Mouse (Mus musculus): ENCODE measurements around the gene Actr3. TPM values are rescaled to one million over a fixed set of nuclear protein-coding genes. Genes with fewer than 3 reads are reported as not detected.
"Not testable (repeated sequence)": the region's sequence is repeated elsewhere in the genome, so short reads cannot be mapped to it uniquely, and the experiment has no call there.

Gene Actr3
- total RNA-seq, 1 experiment from 2014 or later: 730 TPM

DNA sequence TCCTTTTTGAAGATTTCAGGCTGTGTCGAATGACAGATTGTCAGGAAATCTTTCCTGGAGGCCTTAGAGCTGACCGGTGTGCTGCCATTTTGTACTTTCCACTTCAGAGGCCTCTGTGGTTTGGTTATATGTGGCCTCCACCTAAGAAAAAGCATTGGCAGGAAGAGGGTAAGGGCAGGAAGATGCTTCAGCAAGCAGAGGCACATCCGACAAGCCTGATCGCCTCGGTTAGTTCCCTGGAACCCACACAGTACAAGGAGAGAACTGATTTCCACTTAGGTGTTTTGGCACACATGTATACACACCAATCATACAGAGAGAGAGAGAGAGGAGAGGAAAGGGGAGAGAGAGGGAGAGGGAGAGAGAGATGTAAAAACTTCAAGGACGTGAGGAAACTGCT lies 5.7 kb upstream of the Actr3 start:
- peak; percentile 16 for ATAC-seq (replicated peaks; ENCODE audit: low read depth, poor library complexity, severe bottlenecking)

DNA sequence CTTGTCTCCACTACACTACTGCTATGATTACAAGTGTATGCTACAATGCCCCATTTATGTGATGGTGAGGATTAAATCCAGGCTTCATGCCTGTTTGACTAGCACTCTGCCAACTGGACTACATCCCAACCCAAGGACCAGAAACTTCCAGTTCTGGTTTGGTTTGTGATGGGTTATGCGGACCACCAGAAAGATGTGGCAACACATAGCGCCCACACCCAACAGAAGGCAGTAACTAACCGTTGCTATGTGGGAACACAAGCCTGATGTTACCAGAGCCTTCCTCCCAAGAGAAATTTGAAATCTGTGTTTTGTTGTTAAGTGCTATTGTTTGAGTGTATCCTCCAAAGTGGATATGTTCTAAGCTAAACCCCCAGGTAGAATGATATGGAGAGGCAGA lies 4.0 kb upstream of the Actr3 start:
- no peak for ATAC-seq (replicated peaks; ENCODE audit: low read depth, poor library complexity, severe bottlenecking)

DNA sequence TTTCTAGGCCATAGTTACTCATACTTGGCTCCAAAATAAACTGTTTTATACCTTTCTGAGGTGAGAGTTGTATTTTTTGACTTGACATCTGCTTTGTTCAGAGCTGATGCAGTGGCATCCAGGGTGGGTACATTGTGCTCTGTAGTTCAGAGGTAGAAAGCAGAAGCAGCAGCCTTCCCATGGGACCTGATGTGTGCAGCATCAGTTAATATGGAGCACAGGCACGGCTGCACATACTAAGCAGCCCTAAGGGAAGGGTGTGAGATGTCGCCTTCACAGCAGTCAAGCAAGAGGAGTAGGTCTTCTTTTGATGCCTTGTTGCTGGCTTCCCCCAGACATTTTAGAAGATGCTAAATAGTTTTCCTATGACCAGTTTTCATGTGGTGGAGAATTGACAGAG lies 3.3 kb upstream of the Actr3 start:
- no peak for ATAC-seq (replicated peaks; ENCODE audit: low read depth, poor library complexity, severe bottlenecking)

DNA sequence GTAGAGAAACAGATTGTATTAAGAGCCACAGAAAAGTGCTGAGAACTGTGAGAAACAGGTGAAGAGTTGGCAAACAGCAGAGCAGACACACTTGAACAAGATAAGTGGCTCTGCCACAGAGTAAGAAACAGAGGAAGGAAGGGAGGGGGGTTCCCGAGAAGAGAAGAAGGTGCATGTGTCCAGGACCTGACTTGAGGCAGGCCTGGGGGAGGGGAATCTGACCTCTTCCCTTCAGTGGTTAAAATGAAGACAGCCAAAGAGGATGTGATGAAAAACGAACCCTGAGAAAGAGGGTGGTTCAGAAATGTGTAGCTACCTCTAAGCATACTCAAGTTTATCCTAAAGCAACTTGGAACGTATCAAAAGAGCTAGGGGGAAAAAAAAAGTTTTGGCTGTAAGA lies 2.4 kb upstream of the Actr3 start:
- peak; percentile 9 for ATAC-seq (replicated peaks; ENCODE audit: low read depth, poor library complexity, severe bottlenecking)

DNA sequence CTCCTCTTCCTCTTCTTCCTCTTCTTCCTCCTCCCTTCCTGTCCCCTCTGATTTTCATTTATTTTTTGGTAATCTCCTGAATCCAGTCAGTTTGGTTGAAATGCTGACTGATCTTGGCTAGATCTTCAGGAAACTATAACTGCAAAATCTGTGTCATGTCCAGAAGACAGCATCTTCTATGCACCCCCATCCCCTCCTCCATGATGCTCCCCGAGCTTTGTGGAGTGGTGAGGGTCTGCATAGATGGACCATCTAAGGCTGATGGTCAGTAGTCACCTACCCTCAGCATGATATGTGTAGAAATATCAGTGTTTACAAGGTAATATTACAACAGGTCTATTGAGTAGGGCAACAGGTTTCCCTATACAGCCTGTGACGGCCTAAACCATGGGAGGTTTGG lies 1.6 kb upstream of the Actr3 start:
- no peak for ATAC-seq (replicated peaks; ENCODE audit: low read depth, poor library complexity, severe bottlenecking)

DNA sequence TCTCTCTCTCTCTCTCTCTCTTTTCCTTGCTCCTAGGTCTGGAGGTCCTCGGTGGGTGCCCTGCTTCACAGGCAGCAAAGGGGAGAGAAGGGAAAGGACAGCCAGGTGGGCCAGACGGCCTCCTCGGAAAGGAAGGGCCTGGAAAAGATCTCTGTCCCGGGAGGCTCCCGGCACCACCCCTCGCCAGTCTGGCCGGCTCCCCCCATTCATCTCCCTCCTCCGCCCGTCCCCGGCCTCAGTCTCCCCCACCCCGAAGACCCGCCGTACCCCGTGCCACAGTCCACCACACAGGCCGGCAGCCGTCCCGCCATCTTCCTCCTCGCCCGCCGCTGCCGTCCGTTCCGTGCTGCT lies 534 bp downstream of the Actr3 start:
- no peak for ATAC-seq (replicated peaks; ENCODE audit: low read depth, poor library complexity, severe bottlenecking)

DNA sequence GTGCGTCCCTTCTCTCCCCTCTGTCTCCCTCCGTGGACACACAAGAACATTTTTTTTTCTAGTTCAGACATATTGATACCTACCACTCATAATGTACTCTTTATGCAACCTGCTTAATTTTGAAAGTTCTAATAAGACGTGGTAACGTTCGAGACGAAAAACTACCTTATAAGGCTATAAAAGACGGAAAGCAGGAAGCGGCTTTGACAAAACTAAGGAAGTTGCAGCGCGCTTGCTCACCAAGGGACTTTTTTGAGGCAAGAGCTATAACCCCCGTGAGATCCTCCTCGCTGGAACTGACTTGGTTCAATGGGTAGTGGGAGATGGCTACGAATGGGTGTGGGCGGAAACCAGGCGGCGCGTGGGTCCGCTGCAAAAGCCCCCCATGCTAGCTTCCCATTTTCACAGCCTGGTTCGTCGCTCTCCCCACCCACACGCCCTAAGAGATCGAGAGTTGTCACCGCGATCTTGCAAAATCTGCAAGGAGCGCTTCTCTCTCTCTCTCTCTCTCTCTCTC lies 984 bp downstream of the Actr3 start:
- ATAC-seq (replicated peaks; ENCODE audit: low read depth, poor library complexity, severe bottlenecking): peak; percentile 27

DNA sequence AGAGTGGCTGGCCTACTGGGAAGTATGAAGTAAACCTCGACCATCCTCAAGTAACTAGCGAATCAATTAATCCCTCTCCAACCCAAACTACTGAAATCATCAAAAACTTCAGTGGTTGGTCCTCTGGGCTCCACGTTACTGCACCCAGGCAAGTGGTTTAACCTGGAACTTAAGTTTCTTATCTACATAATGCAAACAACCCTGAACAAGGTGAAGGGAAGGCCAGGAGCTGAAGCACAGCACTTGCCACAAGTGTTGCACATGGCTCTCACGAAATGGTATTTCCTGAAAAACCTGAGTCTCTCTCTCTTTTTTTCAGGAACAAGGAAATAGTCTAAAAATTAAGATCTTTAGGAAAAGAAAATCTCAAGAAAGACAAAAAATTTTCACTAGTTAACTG lies 4.2 kb downstream of the Actr3 start:
- ATAC-seq (replicated peaks; ENCODE audit: low read depth, poor library complexity, severe bottlenecking): no peak

DNA sequence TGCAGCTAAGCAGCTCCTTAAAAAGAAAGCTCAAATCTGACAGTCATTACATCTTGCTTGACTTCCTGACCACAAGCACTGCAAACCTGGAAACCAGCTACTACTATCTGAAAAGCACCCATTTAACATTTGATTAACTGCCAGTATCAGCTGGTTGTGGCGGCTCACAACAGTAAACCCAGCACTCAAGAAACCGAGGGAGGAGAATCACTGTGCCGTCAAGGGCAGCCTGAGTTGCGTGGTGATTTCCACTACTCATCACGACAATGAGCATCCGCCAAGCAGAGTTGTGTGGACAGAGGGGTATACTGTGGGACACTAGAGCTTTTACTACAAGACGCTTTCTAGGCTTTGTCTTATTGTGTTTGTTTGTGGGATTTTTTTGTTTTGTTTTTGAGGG lies 4.8 kb downstream of the Actr3 start:
- peak; percentile 23 for ATAC-seq (replicated peaks; ENCODE audit: low read depth, poor library complexity, severe bottlenecking)

DNA sequence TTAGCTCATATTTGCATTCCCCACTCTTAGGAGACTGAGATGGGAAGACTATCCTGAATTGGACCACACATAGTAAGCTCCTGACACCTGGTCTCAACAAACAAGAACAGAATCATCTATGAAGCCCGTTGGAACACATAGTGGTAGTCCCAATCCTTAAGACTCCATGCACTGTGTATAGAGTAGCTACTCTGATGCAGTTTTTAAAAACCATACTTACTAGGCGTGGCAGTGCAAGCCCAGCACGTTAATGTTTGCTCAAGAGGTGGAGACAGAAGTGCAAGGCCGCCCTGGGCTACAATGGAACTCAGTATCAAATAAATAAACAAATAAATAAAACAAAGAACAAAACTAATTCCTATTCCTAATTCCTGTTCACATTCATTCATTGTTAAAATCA lies 5.5 kb downstream of the Actr3 start:
- no peak for ATAC-seq (replicated peaks; ENCODE audit: low read depth, poor library complexity, severe bottlenecking)

DNA sequence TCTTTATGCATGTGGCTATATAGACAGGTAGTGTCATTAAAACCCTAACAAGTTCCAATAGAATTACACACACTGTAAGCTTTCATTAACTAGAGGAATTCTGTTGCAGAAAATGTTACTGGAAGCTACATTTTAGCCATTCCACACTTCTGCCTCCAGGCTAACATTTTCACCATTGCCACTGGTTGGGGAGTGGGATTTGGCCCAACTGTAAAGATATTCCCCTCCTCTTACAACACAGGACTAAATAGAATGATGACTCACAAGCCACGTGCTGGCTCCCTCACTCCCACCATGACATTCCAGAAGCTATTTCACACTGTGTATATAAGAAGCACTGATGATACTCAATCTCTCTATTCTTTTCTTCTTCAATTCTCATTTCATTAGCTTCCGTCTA lies 7.2 kb downstream of the Actr3 start:
- no peak for ATAC-seq (replicated peaks; ENCODE audit: low read depth, poor library complexity, severe bottlenecking)

DNA sequence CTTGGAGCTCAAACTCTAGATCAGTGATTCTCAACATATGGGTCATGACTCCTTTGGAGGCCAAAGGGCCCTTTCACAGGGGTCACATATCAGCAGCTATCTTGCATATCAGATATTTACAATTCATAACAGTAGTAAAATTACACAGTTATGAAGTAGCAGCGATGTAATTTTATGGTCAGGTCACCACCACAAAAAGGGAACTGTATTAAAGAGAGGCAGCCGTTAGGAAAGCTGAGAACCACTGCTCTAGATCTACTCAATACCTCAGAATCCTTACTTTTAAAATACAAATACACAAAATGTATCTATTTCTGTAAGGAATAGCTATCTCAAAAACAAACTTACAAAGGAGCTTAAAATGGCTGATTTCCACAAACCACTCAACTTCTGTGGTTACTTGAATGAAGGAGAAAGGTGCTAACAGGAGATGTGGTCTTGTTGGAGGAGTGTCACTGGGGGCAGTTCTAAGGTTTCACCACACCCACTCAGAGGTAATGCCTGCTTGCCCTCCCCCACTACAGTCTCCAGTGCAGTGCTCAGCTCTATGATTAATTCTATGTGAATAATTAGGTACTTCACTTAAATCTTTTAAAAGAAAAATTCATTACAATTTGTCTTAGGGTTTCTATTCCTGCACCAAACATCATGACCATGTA lies 9.0 kb downstream of the Actr3 start:
- peak; percentile 69 for ATAC-seq (replicated peaks; ENCODE audit: low read depth, poor library complexity, severe bottlenecking)

DNA sequence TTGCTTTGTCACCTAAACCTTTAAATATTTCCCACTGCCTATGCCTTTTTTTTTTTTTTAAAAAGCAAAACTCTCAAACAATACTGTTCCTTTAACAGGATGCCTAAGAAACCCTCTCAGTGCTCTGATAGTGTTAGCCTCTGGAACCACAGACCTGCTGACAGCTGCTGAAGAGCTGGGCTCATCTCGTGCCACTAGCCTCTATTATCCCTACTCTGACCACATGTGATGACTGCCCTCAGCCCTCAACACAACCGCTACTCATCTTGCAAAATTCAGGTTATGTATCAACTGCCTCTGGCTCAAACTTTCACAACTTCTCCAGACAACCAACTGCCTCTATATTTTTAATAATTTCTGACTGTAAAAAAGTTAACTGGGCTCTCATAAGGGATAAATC lies 15.6 kb downstream of the Actr3 start:
- ATAC-seq (replicated peaks; ENCODE audit: low read depth, poor library complexity, severe bottlenecking): peak; percentile 91

DNA sequence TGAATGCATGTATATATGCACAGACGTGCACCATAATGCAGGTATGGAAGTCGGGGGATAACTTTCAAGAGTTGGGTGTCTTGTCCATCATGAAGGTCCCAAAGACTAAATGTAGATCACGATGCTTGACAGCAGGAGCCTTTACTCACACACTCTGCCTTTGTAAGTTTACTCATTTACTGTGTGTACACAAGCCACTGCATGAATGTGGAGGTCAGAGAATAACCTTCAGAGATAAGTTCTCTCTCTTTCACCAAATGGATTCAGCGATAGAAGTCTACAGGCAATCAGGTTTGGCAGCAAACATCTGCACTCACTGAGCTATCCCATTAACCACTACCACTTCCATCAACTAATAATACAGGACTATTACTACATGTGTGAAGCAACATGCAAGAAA lies 16.8 kb downstream of the Actr3 start:
- no peak for ATAC-seq (replicated peaks; ENCODE audit: low read depth, poor library complexity, severe bottlenecking)

DNA sequence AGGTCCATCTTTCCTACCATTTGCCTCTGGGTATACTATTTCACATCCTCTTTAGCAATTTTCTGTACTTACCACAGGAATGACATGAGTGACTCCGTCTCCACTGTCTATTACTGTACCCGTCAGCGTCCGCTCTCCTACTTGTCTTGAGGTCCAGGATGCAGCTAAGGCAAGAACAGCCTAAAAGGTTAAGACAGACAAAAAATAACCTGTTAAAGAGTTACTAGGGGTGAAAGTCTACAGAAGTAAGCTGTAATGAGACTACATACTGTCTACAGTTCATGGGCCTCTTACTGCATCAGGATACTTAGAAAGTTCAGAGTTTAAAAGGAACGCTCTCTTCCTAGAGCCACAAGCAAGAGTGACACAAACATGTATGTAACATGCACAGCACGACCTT lies 28.3 kb downstream of the Actr3 start:
- no peak for ATAC-seq (replicated peaks; ENCODE audit: low read depth, poor library complexity, severe bottlenecking)

DNA sequence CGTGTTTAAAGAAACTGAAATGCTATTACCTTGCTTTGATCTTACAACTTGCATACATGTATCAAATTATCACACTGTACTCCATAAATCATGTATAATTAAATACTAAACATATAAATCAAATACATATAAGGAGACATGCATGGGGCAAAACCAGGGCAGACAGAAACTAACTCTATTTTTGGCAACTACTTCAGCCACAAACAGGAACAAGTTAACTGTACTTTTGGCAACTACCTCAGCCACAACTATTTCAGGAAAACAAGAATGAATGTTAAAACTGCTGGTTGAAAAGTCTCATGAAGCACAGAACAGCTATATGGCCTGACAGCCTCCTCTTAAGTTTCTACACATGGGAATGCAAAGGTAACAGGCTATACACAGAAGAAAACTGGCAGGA lies 40.1 kb downstream of the Actr3 start:
- peak; percentile 37; the same call in 1 of the 2 replicates for ATAC-seq (replicated peaks; ENCODE audit: low read depth, poor library complexity, severe bottlenecking)

DNA sequence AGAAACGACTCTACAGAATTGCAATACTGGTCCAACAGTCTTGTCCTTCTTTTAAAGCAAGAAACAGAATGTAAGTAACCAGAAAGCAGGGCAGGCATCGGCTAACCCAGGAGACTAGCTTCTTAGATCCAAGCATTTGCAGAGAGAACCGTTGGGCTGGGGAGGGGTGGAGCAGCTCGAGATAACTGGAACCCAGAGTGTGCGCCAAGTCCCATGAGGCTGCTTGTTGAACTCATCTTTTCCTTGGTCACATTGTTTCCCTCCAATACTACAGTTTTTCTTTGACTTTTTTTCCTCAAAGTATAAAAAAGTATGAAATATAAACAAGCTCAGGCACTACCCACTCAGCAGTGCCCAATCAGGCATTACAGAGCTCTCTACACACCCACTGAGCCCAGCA lies 42.2 kb downstream of the Actr3 start:
- not testable (repeated sequence) for ATAC-seq (replicated peaks; ENCODE audit: low read depth, poor library complexity, severe bottlenecking)

DNA sequence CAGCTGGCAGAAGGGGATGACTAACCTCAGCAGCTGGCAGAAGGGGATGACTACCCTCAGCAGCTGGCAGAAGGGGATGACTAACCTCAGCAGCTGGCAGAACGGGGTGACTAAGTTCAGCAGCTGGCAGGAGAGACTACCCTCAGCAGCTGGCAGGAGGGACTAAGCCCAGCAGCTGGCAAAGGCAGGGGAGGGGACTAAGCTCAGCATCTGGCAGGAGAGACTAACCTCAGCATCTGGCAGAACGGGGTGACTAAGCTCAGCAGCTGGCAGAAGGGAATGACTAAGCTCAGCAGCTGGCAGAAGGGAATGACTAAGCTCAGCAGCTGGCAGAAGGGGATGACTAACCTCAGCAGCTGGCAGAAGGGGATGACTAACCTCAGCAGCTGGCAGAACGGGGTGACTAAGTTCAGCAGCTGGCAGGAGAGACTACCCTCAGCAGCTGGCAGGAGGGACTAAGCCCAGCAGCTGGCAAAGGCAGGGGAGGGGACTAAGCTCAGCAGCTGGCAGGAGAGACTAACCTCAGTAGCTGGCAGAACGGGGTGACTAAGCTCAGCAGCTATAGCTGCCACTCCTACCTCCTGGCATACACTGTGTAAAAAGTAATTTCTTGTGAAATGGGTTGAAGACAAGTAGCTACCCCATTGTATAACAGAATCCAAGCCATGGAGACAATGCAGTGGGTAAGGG lies 45.3 kb downstream of the Actr3 start:
- peak; percentile 51 for ATAC-seq (replicated peaks; ENCODE audit: low read depth, poor library complexity, severe bottlenecking)

DNA sequence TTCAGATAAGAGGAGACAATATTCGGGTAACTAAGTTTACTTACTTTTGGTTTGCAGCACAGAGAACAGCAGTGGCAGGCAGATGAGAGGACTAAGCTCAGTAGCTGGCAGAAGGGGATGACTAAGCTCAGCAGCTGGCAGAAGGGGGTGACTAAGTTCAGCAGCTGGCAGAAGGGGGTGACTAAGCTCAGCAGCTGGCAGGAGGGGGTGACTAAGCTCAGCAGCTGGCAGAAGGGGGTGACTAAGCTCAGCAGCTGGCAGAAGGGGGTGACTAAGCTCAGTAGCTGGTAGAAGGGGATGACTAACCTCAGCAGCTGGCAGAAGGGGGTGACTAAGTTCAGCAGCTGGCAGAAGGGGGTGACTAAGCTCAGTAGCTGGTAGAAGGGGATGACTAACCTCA lies 45.9 kb downstream of the Actr3 start:
- not testable (repeated sequence) for ATAC-seq (replicated peaks; ENCODE audit: low read depth, poor library complexity, severe bottlenecking)

DNA sequence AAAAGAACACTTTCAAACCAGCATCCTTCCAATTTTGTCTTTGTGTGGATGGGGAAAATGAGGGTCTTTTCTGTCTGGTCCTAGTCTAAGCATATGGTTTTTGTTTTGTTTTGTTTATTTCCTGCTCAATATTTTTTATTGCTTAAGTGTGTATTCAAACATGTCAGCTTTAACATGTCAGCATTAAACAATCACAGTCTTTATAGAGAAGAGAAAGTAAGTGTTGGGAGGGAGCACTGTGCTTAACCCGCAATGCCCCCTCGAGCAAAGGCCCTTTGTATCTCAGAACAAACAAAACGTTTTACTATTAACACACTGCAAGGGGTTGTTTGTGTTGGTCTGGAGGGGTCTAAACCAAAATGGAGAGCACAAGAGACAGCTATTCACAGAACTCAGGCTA lies 47.2 kb downstream of the Actr3 start:
- no peak for ATAC-seq (replicated peaks; ENCODE audit: low read depth, poor library complexity, severe bottlenecking)

DNA sequence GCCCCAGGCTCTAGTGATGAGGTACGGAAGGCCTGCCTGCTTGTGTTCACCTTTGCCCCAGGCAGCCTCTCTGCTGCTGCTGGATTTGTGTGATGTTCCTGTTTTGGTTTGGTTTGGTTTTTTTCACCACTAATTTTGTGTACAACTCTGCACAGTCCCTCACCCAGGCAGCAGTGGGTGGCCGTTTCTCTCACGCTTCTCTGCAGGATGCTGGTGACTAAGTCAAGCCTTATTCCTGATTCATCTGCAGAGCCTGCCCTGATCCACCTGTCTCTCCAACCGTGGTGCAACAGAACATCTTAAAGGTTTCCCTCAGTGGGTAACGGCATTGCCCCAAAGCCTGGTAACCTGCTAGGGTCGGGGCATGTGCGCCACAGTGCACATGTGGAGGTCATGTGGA lies 49.3 kb downstream of the Actr3 start:
- no peak for ATAC-seq (replicated peaks; ENCODE audit: low read depth, poor library complexity, severe bottlenecking)

DNA sequence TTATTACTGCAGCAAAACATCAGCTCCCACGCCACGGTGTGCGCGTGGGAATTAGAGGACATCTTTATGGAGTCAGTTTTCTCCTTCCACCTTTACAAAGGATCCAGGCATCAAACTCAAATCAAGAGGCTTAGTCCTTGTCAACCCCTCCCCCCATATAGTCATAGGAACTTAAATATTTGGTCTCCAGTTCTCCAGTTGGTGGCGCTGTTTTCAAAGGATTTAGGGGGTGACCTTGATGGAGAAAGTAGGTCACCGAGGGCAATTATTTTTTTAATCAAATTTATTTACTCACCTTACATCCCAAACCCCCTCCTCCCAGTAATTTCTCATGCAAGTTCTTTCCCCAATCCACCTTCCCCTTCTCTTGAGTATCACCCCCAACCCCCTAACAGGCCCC lies 52.9 kb downstream of the Actr3 start:
- peak; percentile 84 for ATAC-seq (replicated peaks; ENCODE audit: low read depth, poor library complexity, severe bottlenecking)

Measured in common myeloid progenitor, adult 5-6 weeks (primary cell).